Mouse (Mus musculus) heart, adult 9 months (tissue): ENCODE results near the gene Col4a1.

Experiments used
- DNase-seq, 2 experiments: peaks; one replicate each; pipeline ENCODE4 v3.0.0; 2022; ENCODE audit warnings: low spot score in 2 of 2

The Col4a1 gene

DNA sequence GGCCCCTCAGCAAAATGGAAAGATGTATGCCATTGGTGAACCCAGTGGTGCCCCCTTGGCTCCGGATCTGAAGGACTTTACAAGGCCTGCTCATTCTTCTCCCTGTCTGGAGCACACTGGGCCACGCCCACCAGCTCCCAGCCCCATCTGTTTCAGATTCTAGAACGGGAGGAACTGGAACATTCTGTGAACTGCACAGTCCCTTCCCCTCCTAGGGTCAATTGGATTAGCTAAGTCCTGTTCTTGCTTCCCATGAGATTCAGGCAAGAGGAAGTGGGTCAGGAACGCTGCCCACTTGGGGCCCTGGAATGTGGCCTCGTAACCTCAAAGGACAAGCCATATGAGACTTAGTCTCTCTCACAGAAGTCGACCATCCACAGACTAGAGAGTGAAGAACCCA, 41.8 kb downstream of the Col4a1 start:
- DNase-seq: peak; percentile 71 to 79

DNA sequence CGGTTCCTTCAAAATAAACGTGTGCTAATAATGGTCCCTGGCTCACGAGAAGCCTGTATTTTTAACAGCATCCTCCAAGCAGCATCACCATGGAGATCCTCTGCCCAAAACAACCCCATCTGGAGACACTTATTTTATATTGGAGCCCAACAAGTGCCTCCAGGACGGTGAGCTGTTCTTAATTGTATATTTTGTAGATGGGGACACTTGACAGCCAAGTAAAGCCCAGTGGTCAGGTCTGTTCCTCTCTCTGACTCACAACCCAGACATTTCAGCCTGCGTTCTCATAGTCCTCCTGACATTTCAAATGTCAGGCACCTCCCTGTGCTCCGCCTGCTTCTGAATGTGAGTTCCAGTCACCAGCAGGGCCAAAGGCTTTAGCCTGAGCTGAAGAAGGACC, 43.9 kb downstream of the Col4a1 start:
- DNase-seq: no peak

- DNase-seq: no peak
Measured at GRCm38 (mm10) chr8:11266471-11266870, 46.2 kb downstream of the Col4a1 start.

DNA sequence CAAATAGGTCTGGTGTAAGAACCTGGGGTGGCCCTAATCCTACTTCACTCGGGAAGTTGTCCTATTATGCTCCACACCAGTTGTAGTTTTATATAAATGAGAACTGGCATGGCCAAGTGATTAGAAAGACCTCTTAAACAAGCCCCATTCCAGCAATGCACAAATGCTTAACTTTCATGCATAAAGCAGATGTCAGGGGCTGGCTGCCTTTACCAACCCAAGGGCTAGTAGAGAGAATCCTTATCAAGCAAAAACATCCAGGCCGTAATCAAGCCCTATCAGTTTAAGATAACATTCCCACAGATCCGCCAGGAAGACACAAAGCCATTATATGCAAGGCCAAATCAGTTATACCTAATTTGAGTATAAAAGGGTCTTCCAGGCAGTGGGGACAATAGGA, 46.7 kb downstream of the Col4a1 start:
- DNase-seq: peak in 1 of 2 experiments; percentile 40

DNA sequence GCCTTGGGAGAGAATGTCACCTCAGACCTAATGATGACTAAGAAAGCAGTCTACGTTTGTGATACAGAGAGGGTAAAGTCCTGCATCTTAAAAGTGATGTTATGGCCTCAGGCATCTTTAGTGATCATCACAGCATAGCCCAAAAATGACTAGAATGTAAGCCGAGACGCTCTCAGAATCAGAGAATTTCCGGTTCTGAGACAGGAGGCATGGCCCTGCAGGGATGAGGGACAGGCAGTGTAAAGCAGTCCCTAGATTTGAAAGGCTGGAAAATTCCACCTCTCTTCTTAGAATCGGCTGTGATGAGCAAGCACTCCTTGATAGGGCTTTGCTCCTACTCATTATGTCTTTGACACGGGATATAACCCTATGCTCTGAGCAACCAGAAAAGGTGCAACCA, 48.8 kb downstream of the Col4a1 start:
- no peak for DNase-seq

DNA sequence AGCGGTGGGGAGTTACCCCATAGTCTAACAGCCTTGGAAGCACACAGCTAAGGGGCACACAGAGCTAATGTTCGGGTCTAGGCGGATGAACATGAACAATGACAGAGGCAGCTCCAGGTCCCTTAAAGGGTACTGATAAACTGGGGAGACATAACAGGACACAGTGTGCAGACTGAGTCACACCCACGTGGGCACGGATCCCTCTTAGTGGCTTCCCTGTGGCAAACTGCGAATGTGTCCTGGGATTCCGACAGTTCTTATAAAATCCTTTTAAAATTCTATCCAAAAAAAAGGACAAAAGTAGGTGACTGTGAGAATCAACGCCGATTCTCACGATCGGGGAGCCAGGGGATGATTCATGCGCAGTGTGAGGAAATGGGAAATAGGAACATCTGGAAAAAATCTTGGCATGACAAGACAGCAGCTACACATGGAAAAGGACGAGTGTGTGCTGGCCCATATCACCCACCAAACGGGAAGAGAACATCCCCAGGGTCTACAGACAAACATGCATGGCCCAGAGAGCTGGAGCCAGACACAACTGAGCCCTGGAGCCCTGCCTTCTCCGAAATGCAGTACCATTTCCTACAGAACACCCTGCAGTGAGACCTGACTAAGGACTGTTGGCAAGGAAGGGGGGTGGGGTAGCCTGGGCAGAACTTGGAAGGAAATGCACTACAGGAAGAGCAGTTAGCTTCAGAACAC, 50.4 kb downstream of the Col4a1 start:
- DNase-seq: peak; percentile 82 to 87

- DNase-seq: no peak
Measured at GRCm38 (mm10) chr8:11259832-11260615, 52.6 kb downstream of the Col4a1 start.

DNA sequence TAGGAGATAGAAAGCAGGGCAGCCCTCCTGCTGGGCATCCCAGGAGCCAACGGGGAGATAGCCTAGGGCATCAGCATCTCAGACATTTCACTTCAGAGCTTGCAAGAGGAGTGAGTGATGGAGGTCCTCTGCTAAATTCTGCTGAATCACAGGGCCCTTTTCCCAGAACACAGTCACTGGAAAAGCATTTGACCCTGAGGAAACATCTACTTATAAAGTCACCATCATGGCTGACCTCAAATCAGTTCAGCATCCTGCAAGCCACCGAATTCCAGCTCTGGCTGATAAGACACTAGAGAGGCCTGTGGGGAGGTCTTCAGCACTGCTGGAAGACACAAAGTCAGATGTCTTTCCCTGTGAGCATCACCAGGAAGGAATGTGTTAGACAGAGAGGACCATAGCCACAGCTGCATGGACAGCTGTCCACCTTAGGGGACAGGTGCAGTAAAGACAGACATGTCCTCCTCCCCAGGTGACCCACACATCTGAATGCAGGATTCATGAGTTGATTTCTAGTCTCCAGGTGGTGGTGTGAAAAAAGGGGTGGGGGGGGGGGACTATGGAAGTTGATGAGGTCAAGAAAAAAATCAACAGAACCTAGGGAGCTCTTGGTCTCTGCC, 54.0 kb downstream of the Col4a1 start:
- peak; percentile 58 to 60 for DNase-seq

DNA sequence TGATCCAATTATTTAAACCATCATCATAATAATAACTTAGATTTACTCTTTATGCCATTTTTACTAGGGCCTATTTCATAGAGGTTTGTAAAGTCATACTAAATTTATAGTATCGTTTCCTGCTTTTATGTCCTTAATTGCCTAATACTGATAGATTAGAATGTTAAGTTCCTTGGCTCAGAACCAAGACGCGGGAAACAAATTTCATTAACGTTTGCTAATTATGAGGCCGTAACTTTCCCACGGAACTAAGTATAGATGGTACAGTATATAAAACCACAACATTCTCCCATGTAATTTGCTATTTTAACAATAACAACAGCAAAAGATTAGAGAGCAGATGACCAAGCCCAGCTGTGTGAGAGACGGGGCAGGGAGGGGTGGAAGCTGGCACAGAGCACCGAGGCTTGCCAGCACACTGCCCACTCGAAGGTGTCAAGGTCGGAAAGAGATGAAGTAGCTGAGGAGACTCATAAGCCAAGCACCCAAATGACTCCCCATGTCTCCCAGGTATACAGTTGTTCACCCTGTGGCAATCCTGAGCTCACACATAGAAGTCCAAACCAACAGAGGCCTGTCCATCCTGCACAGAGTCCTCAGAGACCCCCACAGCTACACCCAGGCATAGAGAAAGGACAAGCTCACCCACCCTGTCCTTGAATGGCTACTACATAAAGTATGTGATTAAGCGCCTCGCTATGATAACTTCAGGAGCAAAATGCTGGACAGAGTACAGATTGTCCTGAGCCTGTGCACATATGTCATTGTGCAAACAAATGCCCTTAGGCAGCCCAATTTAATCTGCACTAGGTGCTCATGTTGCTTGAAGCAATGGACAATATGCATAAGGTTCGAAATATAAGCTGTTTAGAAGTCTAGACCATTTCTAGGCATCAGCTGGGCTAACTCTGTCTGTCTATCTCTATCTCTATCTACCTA, 55.3 kb downstream of the Col4a1 start:
- DNase-seq: no peak

DNA sequence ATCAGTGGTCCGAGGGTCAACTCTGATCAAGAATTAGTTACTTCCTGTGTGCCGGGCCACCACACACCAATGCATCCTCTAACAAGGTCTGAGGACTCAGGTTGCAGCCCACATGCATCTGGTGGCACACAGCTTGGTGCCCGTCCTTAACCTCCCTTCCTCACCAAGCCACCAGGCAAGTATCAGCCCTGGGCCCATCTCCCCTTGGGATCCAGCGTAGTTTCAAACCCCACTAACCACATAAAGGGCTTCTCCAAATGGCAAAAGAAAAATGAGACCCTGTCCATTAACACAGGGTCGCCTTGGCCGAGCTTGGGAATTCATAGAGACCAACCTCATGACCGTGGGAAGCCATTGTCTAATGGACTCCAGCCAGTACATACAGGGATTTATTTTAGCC, 56.2 kb downstream of the Col4a1 start:
- no peak for DNase-seq

- DNase-seq: no peak
Measured at GRCm38 (mm10) chr8:11255680-11256079, 56.9 kb downstream of the Col4a1 start.

DNA sequence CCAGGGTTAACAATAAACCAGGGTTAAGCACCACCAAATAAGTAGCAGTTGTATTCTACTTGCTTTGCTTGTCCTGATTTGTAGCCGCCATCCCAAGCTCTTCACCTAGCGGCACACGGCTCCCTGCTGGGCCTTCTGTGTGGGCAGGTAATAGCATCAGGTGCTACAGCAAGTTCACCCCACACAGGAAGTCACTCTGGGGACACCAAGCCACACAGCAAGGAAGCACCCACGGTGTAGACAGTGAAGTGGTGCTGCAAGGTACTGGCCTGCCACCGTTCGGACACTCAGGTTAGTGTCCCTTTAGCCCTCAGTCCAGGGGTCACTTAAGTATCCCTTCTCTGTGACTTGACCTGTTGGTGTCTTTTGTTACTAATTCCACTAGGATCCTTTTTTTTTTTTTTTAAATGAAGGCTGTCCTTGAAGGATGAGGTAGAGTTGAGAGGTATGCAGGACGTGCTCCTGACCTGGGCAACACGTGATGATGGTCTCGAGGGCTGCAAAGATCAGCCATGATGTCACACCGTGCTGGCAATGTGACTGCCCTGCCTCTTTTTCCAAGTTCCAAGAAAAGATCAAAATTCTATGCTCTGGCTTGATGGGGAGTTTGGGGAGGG, 57.6 kb downstream of the Col4a1 start:
- DNase-seq: no peak

DNA sequence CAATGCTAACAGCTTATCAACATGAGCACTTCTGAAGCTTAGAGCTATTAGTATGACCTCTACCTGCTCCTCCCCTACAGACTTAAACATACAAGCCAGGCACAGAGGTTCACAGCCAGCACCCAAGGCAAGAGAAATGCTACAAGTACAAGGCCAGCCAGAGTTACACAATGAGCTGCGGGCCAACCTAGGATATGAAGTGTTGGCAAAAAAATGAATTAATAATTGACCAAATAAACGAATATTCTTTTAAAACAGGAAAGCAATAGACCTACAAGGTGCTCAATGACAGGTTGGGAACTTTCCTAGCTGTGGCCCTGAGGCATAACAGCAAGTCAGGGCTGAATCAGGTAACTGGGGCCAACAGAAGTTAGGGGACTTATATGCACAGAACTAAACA, 58.1 kb downstream of the Col4a1 start:
- no peak for DNase-seq

DNA sequence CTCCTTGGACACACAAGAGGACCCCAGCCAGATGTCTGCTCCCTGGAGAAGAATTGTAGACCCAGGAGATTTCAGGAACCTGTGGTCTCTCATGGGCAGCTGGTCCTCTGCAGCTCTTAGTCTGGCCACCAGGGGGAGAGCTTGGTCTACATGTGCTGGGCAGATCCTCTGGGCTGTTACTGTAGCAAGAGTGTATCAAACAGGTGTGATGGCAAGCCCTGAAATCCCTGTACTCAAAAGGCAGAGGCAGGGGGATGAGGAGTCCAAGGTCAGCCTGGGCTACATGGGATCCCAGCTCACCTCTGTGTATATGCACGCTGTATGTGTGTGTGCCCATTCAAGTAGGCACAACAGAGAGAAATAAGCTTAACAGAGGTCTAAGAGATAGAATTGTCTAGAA, 59.1 kb downstream of the Col4a1 start:
- DNase-seq: peak; percentile 70 to 76

DNA sequence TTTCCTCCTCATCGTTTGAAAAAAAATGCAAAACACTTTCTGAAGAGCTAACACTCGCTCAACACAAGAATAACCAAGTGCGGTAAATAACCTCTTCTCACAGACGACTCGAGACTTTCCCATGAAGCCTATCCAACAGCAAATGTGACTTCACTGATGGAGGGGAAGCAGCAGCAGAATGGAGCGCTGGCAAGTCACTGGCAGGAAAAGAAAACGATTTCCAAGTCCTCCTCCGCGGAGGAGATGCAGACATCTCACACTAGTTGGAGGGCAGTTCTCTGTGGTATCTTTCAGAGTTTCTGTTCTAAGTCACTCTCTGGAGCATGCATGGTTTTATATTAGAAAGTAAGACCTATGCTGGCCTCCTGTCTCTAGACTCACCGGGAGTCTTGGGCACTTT, 59.6 kb downstream of the Col4a1 start:
- no peak for DNase-seq

DNA sequence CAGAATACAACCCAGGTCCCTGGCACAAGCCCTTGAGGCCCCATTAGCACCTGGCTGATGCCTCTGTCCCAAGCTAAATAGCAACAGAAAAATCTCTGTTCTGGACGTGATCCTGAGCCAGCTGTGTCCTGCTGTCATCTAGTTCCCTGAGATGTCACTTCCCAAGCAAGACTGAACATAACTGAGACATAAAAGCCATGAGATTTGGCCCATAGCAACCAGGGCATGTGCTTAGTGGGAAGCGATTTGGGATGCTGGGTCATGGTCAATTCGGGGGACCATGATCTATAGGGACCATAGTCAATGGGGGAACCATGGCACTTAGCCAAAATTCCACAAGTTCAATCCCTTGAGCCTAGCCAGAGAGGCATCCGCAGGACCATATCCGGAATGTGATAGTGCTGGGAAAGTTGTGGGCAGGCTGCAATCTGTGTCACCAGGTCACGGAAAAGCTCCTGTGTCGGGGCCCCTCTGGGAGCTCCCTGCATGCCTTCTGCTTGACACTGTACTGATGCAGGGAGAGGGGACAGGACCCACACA, 60.3 kb downstream of the Col4a1 start:
- DNase-seq: peak in 1 of 2 experiments; percentile 39

DNA sequence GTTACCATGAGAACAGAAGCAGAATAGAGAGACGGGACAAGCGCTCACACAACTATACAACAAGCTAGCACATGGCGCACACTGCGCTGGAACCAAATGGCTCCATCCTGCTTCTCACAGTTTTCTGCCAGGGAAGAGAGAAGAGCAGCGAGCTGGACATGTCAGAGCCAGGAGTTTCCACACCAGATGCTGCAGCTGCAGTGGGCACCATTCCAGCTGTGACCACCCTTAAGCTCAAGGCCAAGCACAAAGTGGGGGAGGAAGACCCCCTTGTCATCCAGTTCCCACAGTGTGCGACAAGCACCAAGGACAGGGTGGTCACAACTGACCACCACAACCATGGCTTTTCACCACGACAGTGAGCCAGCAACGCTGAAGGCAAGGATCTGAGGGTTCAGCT, 62.5 kb downstream of the Col4a1 start:
- no peak for DNase-seq

GRCm38 (mm10) chr8:11249541-11250058, 63.0 kb downstream of the Col4a1 start:
- peak; percentile 73 to 83 for DNase-seq

- no peak for DNase-seq
Measured at GRCm38 (mm10) chr8:11248712-11249111, 63.9 kb downstream of the Col4a1 start.

GRCm38 (mm10) chr8:11241488-11241887, 71.1 kb downstream of the Col4a1 start:
- no peak for DNase-seq

DNA sequence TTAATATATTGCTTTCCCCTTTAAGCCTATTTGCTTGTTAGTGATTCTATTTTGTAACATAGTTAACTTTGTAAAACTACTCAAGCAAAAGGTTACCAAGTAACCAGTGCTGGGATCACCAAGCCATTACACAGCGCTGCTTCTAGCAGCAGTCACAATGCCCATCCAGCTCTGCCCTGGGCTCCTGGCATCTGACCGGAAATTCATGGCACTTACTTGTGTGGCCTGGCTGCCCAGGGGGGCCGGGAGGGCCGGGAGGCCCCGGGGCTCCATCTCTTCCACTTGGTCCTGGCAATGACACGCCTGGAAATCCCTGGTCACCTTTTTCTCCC, 77.8 kb downstream of the Col4a1 start:
- no peak for DNase-seq
